Mouse (Mus musculus): ENCODE data around the gene Spon2.

Spon2 gene

DNA sequence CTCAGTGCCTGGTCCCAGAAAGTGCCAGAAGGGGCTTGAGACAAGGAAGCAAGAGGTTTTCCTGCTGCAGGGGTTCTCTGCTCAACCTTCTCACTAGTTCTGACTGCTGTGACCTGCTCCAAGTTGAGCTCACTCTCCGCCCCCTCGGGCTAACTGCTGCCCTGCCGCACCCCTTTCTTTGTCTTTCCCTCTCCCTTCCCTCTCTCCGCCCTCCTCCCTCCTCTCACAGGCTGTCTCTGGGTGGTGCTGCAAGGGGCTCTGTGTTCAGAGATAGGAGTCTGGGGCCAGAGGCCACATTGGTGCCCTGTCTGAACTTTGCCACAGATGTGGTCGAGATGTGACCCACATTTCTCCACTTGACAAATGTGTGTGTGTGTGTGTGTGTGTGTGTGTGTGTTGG lies at the start of gene Spon2:
Gene Spon2, minus strand, starts transcription at position 375 of the 400 bp plus-strand sequence.
- no peak for DNase-seq (ENCODE audit: low spot score)

- DNase-seq (ENCODE audit: low spot score), result no peak
Observed at GRCm38 (mm10) chr5:33254416-33254815, 36.2 kb upstream of the Spon2 start.

GRCm38 (mm10) chr5:33248186-33248585 lies 29.9 kb upstream of the Spon2 start:
- DNase-seq (ENCODE audit: low spot score), result no peak

GRCm38 (mm10) chr5:33247387-33247786 lies 29.1 kb upstream of the Spon2 start:
- no peak for DNase-seq (ENCODE audit: low spot score)

GRCm38 (mm10) chr5:33245701-33246100 lies 27.4 kb upstream of the Spon2 start:
- DNase-seq (ENCODE audit: low spot score), result peak; percentile 56

DNA sequence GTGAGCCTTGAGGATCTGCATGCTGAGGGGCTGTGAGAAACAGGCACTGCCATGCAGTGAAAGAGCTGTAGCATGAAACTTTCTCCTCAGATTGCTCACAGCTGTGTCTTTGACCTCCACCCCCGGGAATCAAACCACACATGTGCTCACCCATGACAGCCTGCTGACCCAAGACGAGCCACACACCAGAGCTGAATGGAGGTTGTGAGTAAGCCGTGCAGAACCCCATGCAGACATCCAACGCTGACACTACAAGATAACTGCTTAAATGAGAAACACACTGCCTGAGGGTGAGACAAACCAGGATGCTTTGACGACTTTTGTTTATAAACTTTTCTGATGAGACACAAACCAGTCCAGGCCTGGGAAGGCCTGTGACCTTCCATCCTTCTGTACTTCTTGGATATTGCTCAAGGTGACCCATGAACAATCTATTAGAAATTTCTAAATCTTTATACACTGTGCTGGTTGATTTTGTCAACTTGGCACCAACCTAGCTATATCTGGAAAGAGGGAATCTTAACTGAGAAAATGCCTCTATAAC lies 26.2 kb upstream of the Spon2 start:
- DNase-seq (ENCODE audit: low spot score), result no peak

DNA sequence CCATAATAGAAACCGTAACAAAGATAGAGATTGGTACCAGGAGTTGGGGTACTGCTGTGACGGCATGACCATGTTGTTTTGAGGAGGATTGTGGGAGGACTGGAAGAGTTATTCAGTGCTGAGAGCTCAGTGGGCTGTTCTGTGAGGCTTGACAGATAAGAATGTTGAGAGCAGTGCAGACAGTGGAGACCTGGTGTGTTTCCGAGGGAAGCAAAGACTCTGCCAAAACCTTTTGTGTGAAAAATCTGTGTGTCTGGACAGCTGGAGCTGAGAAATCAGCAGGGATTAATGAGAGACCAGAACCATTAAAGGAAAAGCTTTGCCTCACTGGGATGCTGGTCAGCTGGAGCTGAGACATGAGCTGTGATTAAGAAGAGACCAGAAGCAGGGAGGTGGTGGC lies 21.7 kb upstream of the Spon2 start:
- no peak for DNase-seq (ENCODE audit: low spot score)

DNA sequence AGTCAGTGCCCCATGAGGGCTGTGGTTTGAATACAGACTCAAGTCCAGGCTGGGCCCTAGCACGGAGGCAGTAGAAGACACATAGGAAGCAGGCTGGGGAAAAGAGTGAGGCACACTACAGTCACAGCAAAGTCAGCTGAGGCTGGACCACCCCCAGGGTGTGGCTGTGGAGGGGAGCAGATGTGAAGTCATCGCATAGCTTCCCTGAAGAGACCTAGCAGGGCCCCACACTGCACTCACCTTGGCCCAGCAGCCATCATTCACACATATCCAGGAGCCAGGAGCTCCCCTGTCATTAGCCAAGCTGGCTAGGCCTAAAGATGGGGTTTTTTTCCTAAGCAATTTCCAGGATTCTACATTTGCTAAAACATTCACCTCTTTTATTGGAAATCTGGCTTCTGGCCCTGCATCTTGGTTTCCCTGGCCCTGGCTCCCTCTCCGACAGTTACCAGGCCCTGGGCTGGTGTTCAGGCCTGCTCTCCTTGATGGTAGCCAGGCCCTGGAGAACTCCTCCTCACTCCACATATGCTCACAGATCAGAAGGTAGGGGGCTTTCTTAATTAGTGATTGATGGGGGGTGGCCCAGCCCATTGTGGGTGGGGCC lies 21.0 kb upstream of the Spon2 start:
- DNase-seq (ENCODE audit: low spot score), result no peak

- no peak for DNase-seq (ENCODE audit: low spot score)
Observed at GRCm38 (mm10) chr5:33238256-33238645, 20.0 kb upstream of the Spon2 start.

- no peak for DNase-seq (ENCODE audit: low spot score)
Observed at GRCm38 (mm10) chr5:33237600-33238255, 19.5 kb upstream of the Spon2 start.

- DNase-seq (ENCODE audit: low spot score), result no peak
Observed at GRCm38 (mm10) chr5:33234391-33235031, 16.3 kb upstream of the Spon2 start.

- DNase-seq (ENCODE audit: low spot score), result no peak
Observed at GRCm38 (mm10) chr5:33232791-33233190, 14.5 kb upstream of the Spon2 start.

DNA sequence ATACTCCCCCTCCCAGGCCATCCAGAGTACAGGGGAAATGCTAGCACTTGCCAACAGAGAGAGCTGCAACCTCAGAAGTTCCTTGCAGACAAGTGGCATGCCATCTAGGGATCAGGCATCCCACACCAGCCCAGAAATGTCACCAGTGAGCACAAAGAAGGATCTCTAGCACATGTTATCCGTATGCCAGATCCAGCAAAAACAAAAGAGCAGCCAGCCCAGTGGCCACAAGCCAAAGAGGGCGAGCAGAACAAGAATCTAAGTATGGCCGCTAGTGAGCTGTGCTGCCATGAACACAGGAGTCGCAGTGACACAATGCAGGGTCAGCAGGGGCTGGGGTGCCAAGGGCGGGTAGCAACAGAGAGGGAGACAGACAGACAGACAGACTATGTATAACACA lies 12.0 kb upstream of the Spon2 start:
- no peak for DNase-seq (ENCODE audit: low spot score)

DNA sequence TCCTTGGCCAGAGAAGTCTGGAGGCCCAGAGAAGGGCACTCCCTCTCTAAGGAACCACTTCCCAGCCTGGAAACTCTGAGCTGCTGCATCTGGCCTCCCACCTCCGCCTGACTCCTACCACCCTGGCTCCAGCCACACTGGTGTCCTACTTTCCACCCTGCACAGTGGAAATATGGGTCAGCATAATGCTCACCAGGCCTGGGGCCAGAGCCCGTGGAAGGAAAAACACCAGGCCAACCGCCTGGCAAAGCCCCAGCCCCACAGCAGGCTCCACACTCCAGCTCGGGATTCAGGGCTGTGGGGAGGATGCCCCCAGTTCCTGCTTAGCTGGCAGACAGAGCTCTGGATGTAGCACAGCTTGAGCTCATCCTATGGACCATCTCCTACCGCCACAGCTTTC lies 10.2 kb upstream of the Spon2 start:
- peak; percentile 23 for DNase-seq (ENCODE audit: low spot score)

DNA sequence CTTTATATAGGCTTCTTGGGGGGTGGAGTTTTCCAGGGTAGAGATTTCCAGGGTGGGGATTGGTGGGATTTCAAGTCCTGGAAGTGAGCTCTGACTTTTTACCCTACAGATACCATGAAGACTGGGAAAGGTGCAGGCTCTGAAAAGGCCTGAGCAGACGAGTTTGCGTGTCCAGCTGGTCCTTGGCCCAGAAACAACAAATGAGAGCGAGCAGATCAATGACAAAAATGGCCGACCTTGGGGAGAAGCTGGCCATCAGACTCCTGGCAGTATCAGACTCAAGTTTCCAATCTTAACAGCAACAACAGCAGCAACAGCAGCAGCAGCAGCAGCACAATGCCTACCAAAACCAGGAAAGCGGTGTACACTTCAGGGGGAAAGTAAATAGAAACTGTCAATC lies 7.4 kb upstream of the Spon2 start:
- DNase-seq (ENCODE audit: low spot score), result no peak

DNA sequence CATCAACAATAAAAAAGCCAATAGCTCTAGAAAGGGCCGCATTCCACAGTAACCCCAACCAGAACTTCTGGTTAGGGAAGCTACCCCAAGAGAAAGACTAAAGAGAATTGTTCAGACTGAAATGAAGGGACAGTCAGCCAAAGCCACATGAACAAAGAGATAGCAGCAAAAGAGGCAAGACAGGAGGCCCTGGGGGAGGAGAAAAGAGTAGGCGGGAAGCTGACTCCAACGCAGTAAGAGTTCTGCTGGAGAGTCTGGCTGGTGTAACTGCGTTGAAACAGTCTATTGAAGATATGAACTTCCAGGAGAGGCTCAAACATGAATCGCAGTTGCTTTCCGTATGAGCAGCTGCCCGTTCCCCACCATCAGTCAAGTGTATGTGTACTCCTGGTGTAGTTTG lies 6.2 kb upstream of the Spon2 start:
- no peak for DNase-seq (ENCODE audit: low spot score)

DNA sequence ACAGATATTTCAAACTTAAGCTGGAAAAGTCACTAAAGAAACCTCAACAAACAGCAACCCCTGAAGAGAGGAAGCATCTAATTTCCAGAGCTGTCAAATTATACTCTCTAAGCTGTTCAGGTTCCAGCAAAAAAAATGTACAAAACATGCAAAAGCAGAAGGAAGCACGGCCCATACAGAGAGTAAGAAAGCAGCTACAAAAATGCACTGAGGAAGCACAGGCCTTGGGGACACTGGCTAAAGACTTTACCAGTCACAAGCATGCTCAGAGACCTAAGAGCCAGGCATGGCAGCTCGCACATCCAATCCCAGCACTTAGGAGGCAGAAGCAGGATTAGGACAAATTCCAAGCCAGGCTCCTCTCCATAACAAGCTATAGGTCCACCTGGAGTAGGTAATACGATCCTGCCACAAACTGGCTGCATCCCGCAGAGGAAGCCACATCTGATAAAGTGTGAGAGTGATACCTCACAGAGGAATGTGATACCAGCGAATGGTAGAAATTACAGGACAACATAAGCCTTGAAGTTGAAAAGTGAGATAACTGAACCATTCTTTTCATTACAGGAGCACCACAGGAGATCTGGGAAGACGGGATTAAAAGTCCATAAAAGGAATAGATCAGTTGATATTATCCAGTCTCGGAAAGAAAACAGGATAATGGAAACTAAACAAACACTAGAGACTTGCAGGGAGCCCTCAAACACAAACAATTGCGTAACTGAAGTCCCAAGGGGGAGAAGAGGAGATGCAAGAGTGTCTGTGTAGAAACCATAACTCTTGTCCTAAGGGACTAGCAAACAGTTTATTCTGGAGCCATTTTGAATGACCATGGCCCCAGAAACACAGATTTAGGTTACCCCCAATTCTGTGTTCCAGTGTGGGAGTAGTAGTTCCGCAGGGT lies 4.8 kb upstream of the Spon2 start:
- no peak for DNase-seq (ENCODE audit: low spot score)

DNA sequence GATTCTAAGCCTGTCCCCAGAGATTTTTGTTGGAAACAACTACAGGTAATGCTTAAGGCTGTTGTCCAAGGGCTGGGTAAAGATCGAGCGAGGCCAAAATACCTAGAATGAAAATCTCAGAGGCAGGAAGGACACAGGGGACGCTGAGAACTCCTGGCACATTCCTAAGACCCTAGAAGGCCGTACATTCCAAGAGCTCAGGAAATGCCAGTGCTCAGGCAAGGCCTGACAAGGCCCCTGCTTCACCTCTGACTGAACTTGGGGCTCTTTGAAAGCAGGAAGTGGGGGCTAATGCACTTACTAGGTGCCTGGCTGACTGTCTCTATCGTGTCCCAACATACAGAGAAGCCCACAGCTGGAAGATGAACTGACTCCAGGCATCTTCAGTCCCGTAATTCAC lies 4.1 kb upstream of the Spon2 start:
- no peak for DNase-seq (ENCODE audit: low spot score)

DNA sequence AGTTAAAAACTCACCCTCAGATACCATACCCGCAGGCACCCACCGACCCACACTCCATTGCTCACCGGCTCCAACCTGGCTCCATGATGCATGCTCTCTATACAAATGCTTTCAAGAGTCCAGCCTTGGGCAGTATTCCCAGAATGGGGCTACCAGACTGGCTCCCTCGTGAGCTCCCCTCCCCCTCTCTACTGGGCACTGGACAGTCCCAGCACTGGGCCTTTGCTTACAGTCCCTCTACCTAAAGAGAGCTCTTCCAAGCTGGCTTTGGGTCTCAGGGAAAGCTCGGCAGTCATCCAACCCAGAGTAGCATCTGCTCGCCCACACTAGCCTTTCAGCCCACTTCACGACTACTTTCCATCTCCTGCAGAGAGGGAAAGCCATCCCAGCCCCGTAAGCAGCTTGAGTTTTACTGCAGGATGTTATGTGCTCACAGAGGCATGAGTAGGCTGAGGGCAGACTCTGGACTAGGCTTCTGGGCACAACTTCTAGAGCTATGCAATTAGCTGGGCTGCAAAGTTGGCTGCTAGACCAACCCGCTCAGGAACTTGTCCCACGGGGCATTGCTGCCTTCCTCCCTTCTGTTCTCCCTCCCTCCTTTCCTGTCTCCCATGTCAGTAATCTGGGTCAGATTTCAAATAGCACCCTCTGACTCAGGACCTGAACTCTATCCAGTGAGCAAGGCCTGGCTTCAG lies 2.2 kb upstream of the Spon2 start:
- DNase-seq (ENCODE audit: low spot score), result no peak

- DNase-seq (ENCODE audit: low spot score), result no peak
Observed at GRCm38 (mm10) chr5:33219831-33220230, 1.6 kb upstream of the Spon2 start.

DNA sequence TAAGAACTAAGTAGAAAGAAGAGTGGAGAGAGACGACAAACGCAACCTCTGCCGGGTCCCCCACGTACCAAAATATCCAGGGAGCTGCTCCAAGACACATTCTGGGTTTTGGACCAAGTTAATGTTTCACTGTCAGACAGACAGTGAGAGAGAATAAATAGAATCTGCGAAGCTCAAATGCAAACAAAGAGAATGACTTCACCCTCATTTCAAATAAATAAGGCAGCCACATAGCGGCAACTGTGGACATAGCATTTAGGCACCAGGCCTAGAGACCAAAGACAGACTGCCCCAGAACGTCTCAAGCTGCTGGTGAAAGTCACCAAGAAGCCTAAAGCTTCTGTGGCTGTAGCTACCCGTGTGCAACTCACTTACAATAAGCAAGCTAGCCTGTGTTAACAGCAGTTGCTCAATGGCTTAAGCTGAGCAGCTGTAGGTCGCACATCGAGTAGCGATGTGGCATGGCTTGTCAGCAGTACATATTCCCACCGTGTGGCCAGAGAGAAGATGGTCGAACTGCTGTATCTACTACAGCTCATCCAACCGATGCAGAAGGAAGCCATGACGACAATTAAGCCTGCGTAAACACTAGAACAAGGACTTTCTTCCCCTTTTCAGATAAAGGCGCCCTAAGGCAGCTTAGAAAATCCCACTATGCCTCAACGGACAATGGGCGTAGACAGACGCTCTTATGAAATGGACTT lies 643 bp upstream of the Spon2 start:
- no peak for DNase-seq (ENCODE audit: low spot score)

Measured in ovary, postnatal 36 days (tissue).